Mouse (Mus musculus) right cerebral cortex, postnatal 36 days (tissue): Measurements from ENCODE around the gene Vrk1.

Experiments
- DNase-seq, 2 experiments: peaks; one replicate each; pipeline ENCODE4 v3.0.0; 2022; ENCODE audit warnings: low spot score in 2 of 2, mixed read lengths in 1 of 2

The Vrk1 gene

DNA sequence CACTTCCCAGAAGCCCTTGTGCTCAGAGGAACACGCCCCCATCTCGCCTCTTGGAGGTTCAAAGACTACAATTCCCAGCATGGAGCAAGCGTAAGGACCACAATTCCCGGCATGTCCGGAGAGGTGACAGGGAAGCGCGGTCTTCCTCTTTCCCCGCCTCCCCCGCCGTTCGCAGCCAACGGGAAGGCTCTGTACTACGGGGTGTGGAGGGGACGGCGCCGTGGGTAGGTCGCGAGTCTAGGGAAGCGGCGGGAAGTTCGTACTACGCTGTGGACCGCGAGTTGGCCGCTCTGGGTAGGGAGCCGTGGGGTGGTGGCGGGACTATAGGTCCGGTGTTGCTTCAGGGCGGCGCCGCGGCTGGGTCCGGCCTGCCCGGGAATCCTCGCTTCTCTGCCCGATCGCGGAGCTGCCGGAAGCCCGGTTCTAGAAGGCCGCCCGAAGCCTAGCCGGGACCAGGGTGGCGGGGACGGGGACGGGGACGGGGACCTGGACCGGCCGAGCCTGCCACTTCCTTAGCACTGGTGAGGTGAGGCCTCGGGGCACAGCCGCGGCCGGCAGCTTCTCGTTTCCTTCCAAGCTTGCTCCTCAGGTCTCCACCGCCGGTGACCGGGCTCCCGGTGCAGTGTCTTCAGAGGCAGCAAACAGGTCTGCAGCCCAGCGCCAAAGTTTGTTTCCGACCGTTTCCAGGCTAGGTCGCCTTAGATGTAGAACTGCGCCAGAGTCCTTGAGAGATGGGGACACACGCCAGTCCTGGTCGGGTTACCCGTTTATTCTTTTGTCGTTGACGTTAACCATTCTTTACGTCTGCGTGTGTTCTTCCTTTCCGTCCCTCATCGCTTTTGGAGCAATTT, at the start of gene Vrk1:
Gene Vrk1, plus strand, starts transcription at position 164 of the 851 bp plus-strand sequence.
- peak; percentile 97 to 99 for DNase-seq

DNA sequence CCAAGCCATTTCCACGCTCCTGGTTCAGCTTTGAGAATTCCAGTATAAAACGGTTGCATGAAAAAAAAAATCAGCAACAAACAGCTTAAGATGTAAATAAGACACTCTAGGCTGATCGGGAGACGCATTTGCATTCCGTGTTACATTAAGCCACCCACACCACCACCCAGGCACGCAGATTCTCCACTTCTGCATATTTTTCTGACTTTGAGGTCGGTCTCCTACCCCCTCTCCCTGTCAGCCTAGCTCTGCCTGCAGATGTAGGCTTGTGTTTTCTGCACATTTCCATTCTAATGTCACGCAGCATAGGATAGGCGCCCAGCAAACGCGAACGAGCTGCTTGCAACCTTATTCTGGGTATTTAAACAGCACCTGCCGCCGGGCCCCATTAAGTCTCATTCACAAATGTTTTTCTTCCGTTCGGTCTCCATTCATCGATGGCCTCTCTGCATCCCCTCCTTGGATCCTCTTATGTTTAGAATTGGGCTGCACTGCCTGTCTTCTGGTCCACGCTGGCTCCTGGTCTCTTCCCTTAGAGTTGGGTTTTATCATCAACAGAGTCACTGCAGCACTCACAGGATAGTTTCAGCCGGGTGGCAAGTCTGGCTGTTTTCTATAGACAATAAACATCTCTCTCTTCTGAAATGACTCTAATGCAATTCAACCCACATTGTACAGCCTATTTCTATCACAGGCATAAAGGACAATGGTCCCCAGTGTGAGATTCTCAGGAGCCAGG, 49.3 kb upstream of the Vrk1 start:
- DNase-seq: peak; percentile 62 to 82

GRCm38 (mm10) chr12:105961667-105962066, 48.4 kb upstream of the Vrk1 start:
- DNase-seq: no peak

GRCm38 (mm10) chr12:105962103-105963011, 47.7 kb upstream of the Vrk1 start:
- DNase-seq: peak; percentile 77 to 87

DNA sequence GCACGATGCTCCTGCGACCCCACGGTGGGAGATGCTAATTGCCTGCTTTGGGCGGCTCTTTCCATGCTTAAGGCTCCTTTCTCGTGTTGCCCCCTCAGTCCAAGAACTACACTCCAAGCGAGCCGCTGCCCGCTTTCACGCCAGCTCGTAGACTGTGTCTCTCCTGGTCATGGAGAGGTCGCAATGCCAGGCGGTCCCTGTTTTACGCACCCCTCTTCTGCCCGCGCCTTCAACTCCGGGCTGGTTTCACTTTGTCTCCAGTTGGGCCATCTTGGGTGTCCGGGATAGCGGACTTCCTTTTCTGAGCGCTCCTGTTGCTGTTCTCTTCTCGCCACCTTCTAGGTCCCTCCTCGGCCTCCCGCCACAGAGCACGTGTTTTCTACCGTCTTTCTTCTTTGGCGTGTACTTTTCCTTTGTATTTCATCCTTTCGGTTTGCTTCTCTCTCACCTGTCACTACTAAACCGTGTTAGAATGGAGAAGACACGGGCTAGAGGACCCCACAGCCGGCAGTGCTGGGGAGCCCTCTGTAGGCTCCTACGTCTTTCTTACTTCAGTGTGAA, 46.9 kb upstream of the Vrk1 start:
- DNase-seq: no peak

GRCm38 (mm10) chr12:105966887-105967637, 43.0 kb upstream of the Vrk1 start:
- no peak for DNase-seq

DNA sequence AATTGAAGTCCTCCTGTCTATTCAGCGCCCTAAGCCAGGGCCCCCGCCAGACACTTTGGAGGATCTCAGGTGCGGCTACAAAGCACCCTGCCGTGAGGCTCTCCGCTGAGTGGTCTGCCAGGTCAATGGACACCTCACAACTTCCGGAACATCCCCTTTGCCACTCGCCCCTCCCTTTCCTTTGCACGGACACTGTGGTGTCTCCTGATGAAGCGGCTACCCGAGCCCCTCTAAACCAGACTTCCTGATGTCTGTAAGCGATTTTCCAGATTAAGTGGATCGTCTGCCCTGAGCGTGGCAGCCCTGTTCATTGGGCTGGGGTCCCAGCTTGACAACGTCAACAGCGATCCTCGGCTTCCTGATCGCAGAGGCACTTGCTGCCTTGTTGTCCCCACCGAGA, 42.2 kb upstream of the Vrk1 start:
- DNase-seq: no peak

GRCm38 (mm10) chr12:105971182-105971581, 38.8 kb upstream of the Vrk1 start:
- no peak for DNase-seq

DNA sequence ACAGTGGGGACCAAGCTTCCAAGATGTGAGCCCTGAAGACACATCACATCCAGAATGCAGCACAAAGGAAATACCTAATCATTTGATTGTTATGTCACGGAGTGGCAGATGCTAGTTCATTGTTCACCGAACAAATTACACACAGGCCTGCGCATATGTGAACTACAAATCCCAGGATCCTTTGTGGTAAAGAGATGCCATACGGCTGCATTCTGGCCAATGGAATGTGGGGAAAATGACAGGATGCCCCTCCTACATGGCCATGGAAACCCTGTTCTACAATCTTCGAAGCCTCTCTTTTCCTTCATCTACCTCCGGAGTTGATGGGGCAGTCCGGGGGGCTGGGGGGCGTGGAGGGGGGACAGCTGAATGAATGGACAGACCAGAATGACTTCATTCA, 37.4 kb upstream of the Vrk1 start:
- DNase-seq: no peak

GRCm38 (mm10) chr12:105973691-105974090, 36.3 kb upstream of the Vrk1 start:
- DNase-seq: no peak

GRCm38 (mm10) chr12:105974107-105974506, 35.9 kb upstream of the Vrk1 start:
- DNase-seq: no peak

DNA sequence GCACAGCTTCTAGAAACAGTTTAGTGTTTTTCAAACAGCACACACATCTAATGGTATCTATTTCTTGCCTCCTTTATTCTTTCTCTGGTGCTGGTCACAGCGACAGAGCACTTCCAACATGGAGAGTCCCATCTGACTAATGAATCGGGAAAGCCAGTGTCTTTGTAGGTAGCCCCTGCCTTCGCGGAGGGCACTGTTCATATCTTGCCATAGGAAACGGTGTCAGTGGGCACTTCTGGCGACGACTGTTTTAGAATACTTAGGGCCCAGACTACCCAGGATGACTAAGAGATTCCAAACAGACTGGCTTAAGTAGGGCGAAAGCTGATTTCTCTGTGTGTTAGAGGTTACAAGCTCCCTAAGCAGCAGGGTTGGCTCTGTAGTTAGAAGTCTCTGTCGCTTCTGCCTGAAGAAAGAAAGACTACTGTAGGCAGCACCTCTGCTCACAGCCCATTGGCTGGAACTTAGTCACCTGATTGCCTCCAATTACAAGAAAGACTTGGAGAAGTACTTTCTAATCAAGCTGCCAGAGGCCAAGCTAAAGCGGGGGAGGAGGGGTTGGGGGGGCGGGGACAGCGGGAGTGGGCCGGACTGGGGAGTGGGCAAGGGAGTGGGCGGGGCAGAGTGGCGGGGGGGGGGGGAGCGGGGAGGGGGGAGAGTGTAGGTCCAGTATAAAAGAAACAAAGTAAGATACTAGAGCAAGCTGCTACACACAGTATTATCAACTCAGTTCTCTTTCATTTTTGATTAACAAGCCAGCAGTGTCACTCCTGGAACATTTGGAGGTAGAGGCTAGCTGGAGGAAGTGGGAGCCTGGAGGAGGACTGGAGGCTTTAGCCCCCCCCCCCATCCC, 28.7 kb upstream of the Vrk1 start:
- DNase-seq: no peak

- DNase-seq: no peak
Measured at GRCm38 (mm10) chr12:105981974-105982305, 28.1 kb upstream of the Vrk1 start.

DNA sequence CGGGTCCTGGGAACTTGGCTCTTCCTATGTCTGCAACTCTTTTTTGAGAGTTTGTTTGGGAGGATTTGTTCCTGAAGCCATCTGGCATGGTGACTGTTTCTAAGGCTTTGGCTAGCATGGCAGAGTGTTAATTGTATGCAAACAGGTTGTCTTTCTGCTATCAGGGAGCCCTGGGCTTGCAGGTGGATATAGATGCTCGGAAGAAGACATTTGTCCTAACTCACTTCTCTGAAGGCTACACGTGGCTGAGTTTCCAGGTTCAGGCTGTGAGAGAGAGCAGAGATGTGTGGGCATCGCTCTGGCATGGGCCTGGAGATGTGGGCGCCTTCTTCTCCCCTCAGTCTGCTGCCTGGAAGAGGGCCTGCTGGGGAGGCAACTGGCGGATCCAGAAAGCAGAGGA, 27.4 kb upstream of the Vrk1 start:
- peak; percentile 60 to 73 for DNase-seq

DNA sequence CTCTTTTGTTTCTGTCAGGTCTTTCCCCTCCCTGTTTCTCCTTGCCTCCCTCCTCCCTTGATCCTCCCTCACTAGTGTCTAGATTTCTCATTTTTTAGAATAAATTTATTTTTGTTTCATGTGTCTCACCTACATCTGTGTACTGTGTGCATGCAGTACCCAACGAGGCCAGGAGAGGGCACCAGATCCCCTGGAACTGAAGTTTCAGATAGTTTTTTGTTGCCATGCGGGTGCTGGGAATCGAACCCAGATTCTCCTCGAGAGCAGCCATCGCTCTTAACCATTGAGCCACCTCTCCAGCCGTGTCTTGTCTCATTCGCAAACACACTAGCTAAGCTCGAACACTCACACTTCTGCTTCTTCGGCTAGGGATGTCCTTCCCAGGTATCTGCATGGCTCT, 26.5 kb upstream of the Vrk1 start:
- no peak for DNase-seq

DNA sequence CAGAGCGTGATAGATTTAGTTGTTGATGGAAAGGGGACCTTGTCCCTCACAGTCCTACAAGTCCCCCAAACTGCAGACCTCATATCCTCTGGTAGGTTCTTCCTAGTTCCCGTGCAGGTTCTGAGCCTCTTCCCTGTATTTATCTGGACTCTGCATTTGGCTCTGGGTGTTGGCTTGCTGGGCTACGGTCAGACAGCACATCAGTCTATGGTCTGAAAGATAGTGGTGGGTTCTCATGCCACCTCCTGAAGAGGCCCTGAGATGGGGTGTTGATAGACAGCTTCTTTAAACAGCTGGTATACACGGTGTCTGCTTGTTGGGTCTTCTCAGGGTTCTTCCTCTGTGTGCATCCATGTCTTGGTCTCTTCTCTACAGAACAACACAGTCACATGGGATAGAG, 21.6 kb upstream of the Vrk1 start:
- DNase-seq: no peak

DNA sequence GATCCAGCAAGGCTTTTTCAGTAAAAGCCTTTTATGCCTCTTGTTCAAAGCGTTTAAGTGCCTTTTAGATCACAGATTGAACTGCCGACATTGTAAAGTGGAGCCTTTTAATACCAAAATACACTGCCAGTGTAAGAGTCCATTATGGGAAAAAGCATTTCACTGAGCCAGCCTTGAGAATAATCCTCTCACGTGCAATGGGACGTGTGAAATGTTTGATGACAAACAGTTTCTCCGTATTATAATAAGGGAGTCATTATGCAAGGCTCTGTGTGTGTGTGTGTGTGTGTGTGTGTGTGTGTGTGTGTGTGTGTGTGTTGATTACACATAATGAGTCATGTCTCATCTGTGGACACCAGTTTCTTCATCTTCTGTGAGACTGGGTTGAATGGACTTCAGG, 17.3 kb upstream of the Vrk1 start:
- DNase-seq: no peak

GRCm38 (mm10) chr12:105993356-105993755, 16.7 kb upstream of the Vrk1 start:
- no peak for DNase-seq

- no peak for DNase-seq
Measured at GRCm38 (mm10) chr12:105995940-105996339, 14.1 kb upstream of the Vrk1 start.
